Mouse (Mus musculus): ENCODE measurements around the gene Pou3f1. TPM values are rescaled to one million over a fixed set of nuclear protein-coding genes. Genes with fewer than 3 reads are reported as not detected.

Gene Pou3f1
- polyA plus RNA-seq, 1 experiment from 2014 or later: 0.36 TPM

DNA sequence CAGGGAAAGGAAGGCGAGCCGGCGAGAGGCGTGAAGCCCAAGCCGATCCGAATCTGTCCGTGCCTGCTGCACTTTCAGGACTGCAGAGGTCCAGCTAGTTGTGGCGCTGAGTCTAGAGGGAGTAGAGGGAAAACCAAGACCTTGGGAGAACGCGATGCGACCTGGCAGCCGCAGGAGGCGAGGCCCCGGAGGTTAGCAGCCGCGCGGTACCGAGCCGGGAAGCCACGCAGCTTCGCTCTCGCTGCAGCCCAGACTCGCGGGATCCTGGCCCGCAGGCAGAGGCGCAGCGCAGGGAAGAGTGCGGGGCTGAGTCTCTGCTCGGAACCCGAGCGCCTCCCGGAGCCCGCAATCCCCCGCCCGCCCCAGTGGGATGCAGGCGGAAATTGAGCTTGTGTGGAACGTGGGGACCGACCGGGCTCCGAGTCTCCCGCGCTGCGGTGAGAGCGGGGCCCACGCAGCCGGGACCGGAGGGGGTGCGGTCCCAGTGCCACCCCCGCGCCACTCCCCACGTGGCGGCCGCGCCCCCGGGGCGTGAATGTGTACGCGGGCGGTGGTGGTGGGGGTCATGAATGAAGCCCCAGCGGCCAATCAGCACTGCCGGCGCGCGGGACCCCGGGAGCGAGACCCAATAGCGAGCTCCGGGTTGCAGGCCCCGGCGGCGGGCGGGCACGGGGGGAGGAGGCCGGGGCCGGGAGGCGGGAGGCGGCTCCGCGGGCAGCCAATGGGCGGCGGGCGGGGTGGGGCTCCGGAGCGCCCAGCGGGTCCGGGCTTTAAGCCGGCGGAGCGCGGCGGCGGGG lies 445 bp downstream of the Pou3f1 start:
- WGBS: 3% methylated on average over 92 of the region's 92 CpGs

GRCm38 (mm10) chr4:124657781-124658180 lies 1.2 kb downstream of the Pou3f1 start:
- ATAC-seq (ENCODE audit: insufficient number of reproducible peaks, low FRiP score): no peak
- H3K4me2 ChIP-seq: peak overlapping the region; percentile 99
- H3K27me3 ChIP-seq (replicated peaks): peaks cover 84% of the 10 kb centered on the region
- under 1% methylated on average over 44 of the region's 61 CpGs for WGBS
- no peaks in the 10 kb centered on the region for H3K9me3 ChIP-seq (replicated peaks)
- no peak overlapping the region for H3K27ac ChIP-seq (ENCODE audit: poor library complexity, severe bottlenecking)
- peak overlapping the region; percentile 58 for H3K4me3 ChIP-seq
- H3K4me1 ChIP-seq (replicated peaks): peaks cover 34% of the 10 kb centered on the region
- peak overlapping the region; percentile 62; the same call in 1 of the 2 replicates for H3K9ac ChIP-seq
- H3K36me3 ChIP-seq: no peaks in the 10 kb centered on the region

More for the DNA sequence above, 445 bp downstream of the Pou3f1 start:
- ATAC-seq (ENCODE audit: insufficient number of reproducible peaks, low FRiP score): peak; percentile 90
- Histone ChIP-seq H3K9me3 (replicated peaks) (no peaks in the 10 kb centered on the region), H3K27me3 (replicated peaks) (peaks cover 77% of the 10 kb centered on the region), H3K36me3 (no peaks in the 10 kb centered on the region), H3K9ac (peak overlapping the region; percentile 61), H3K4me3 (peak overlapping the region; percentile 58), H3K4me1 (replicated peaks) (peaks cover 41% of the 10 kb centered on the region), H3K27ac (ENCODE audit: poor library complexity, severe bottlenecking) (no peak overlapping the region), H3K4me2 (peak overlapping the region; percentile 99)

DNA sequence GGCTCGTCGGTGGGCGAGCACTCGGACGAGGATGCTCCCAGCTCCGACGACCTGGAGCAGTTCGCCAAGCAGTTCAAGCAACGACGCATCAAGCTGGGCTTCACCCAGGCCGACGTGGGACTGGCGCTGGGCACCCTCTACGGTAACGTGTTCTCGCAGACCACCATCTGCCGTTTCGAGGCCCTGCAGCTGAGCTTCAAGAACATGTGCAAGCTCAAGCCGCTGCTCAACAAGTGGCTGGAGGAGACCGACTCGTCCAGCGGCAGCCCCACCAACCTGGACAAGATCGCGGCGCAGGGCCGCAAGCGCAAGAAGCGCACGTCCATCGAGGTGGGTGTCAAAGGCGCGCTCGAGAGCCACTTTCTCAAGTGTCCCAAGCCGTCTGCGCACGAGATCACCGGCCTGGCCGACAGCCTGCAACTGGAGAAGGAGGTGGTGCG lies 1.8 kb downstream of the Pou3f1 start:
- Histone ChIP-seq H3K27ac (ENCODE audit: poor library complexity, severe bottlenecking) (no peak overlapping the region), H3K9me3 (replicated peaks) (no peaks in the 10 kb centered on the region), H3K4me2 (peak overlapping the region; percentile 99), H3K4me3 (peak overlapping the region; percentile 58), H3K36me3 (no peaks in the 10 kb centered on the region), H3K4me1 (replicated peaks) (peaks cover 27% of the 10 kb centered on the region), H3K9ac (no peak overlapping the region), H3K27me3 (replicated peaks) (peaks cover 90% of the 10 kb centered on the region)
- no peak for ATAC-seq (ENCODE audit: insufficient number of reproducible peaks, low FRiP score)
- under 1% methylated on average over 39 of the region's 39 CpGs for WGBS

DNA sequence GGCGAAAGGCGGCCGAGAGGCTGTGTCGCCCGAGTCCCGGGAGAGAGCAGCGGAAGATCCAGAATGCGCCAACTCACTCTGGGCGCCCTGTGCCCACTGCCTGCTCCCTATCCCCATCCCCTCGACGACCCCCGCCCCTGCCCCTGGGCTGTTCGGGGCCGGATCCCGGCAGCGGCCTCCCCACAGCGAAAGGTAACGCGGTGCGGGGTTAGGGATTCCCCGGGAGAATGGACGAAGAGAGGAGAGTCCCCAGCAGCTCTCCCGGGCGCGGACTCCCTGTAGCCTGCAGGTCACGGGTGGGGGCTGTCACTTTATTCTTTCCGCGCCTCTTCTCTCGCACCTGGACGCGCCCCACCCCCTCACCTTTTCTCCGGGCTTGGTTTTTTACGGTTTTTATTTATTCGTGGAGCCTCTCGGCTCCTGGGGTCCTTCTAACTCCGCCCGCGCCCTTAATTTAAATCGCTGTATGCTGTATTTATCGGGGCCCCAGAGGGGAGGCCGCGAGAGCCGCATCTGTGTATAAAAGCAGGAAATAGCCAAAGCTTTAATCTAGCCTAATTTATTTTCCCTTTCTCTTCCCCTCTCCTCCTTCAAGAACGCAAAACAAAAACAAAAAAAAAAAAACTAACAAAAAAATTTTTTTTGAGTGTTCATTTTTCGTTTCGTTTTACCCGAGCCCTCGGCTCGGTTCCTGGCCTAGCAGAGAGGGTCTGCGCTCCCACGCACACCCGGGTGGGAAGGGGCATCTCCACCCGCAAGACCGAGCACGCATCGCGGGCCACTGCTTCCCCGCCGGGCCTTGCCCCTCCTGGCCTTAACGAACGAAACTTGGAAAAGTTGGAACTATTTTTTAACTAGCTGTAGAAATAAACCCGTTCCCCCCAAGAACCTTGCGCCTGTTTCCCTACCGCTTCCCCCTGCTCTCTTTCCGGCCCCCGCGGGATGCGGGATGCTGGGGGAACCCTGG lies 2.9 kb downstream of the Pou3f1 start:
- Histone ChIP-seq H3K4me2 (peak overlapping the region; percentile 60), H3K9ac (no peak overlapping the region), H3K9me3 (replicated peaks) (no peaks in the 10 kb centered on the region), H3K4me3 (peak overlapping the region; percentile 36), H3K27me3 (replicated peaks) (peaks cover 92% of the 10 kb centered on the region), H3K27ac (ENCODE audit: poor library complexity, severe bottlenecking) (no peak overlapping the region), H3K36me3 (no peaks in the 10 kb centered on the region), H3K4me1 (replicated peaks) (peaks cover 25% of the 10 kb centered on the region)
- WGBS: 1% methylated on average over 68 of the region's 68 CpGs
- no peak for ATAC-seq (ENCODE audit: insufficient number of reproducible peaks, low FRiP score)

- no peak overlapping the region for H3K4me2 ChIP-seq
- H3K4me1 ChIP-seq (replicated peaks): peaks cover 25% of the 10 kb centered on the region
- no peaks in the 10 kb centered on the region for H3K36me3 ChIP-seq
- no peak overlapping the region for H3K27ac ChIP-seq (ENCODE audit: poor library complexity, severe bottlenecking)
- peaks cover 91% of the 10 kb centered on the region for H3K27me3 ChIP-seq (replicated peaks)
- ATAC-seq (ENCODE audit: insufficient number of reproducible peaks, low FRiP score): no peak
- no peak overlapping the region for H3K4me3 ChIP-seq
- H3K9ac ChIP-seq: no peak overlapping the region
- WGBS: 46% methylated on average over 3 of the region's 3 CpGs
- H3K9me3 ChIP-seq (replicated peaks): no peaks in the 10 kb centered on the region
Measured at GRCm38 (mm10) chr4:124660603-124661002, 4.0 kb downstream of the Pou3f1 start.

- Histone ChIP-seq H3K4me2 (no peak overlapping the region), H3K27me3 (replicated peaks) (peaks cover 92% of the 10 kb centered on the region), H3K36me3 (no peaks in the 10 kb centered on the region), H3K9ac (no peak overlapping the region), H3K27ac (ENCODE audit: poor library complexity, severe bottlenecking) (no peak overlapping the region), H3K9me3 (replicated peaks) (no peaks in the 10 kb centered on the region), H3K4me3 (no peak overlapping the region), H3K4me1 (replicated peaks) (peaks cover 12% of the 10 kb centered on the region)
- 40% methylated on average over 3 of the region's 3 CpGs for WGBS
- no peak for ATAC-seq (ENCODE audit: insufficient number of reproducible peaks, low FRiP score)
Measured at GRCm38 (mm10) chr4:124663034-124663433, 6.4 kb downstream of the Pou3f1 start.

GRCm38 (mm10) chr4:124664185-124664584 lies 7.6 kb downstream of the Pou3f1 start:
- WGBS: 76% methylated on average over 9 of the region's 9 CpGs
- no peak overlapping the region for H3K4me3 ChIP-seq
- peaks cover 4% of the 10 kb centered on the region for H3K4me1 ChIP-seq (replicated peaks)
- no peaks in the 10 kb centered on the region for H3K9me3 ChIP-seq (replicated peaks)
- peaks cover 93% of the 10 kb centered on the region for H3K27me3 ChIP-seq (replicated peaks)
- H3K27ac ChIP-seq (ENCODE audit: poor library complexity, severe bottlenecking): no peak overlapping the region
- H3K9ac ChIP-seq: no peak overlapping the region
- H3K36me3 ChIP-seq: no peaks in the 10 kb centered on the region
- no peak overlapping the region for H3K4me2 ChIP-seq
- no peak for ATAC-seq (ENCODE audit: insufficient number of reproducible peaks, low FRiP score)

DNA sequence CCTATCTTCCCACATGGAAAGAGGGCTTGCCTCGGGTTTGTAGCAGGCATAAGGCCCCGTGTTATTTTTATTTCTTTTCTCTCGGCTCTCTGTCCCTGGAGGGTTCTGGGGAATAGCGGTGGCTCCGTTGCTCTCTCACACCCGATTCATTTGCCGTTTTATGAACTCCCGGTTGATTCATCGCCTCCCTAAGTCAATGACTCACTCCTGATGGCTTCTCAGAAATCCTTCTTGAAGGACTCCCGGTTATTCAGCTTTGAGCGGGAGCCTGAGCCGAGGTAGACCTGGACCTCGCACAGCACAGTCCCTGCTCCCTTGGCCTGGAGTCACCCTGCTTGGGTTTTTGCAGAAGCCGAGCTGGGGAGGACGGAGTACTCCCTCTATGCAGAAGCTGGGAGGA lies 8.0 kb downstream of the Pou3f1 start:
- WGBS: 74% methylated on average over 15 of the region's 15 CpGs
- no peak overlapping the region for H3K4me3 ChIP-seq
- H3K9ac ChIP-seq: no peak overlapping the region
- H3K4me2 ChIP-seq: no peak overlapping the region
- H3K36me3 ChIP-seq: no peaks in the 10 kb centered on the region
- no peaks in the 10 kb centered on the region; the same call in 1 of the 2 replicates for H3K4me1 ChIP-seq (replicated peaks)
- no peak for ATAC-seq (ENCODE audit: insufficient number of reproducible peaks, low FRiP score)
- H3K27me3 ChIP-seq (replicated peaks): peaks cover 93% of the 10 kb centered on the region
- no peak overlapping the region for H3K27ac ChIP-seq (ENCODE audit: poor library complexity, severe bottlenecking)
- no peaks in the 10 kb centered on the region for H3K9me3 ChIP-seq (replicated peaks)

DNA sequence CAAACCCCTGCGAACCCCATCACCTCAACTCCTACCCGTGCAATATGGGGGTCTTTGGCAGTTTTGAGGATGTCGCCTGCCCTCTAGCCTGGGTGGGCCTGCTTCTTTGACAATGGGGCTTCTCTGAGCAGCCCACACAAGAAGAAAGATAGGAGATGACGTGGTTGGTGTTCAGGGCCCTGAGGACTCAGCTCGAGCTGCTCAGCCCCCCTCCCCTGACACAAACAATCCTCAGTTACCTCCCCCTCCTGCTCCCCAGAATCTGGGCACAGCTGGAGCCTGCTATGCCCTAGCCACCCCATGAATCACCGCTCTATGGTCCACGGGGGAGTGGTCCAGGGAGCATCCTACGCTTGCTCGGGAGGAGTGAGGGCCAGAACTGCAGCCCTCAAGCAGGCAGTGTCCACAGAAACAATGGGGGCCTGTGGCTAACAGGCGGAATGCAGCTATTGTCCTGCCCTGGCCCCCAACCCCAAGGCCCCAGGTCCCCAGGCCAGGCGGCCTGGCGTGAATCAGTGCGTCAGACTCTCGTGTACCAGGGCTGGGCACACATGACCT lies 10.9 kb downstream of the Pou3f1 start:
- peaks cover 94% of the 10 kb centered on the region for H3K27me3 ChIP-seq (replicated peaks)
- WGBS: 46% methylated on average over 14 of the region's 14 CpGs
- no peak overlapping the region for H3K4me2 ChIP-seq
- no peak overlapping the region for H3K4me3 ChIP-seq
- no peaks in the 10 kb centered on the region for H3K36me3 ChIP-seq
- H3K9ac ChIP-seq: no peak overlapping the region
- no peak for ATAC-seq (ENCODE audit: insufficient number of reproducible peaks, low FRiP score)
- H3K4me1 ChIP-seq (replicated peaks): peaks cover 14% of the 10 kb centered on the region
- no peaks in the 10 kb centered on the region for H3K9me3 ChIP-seq (replicated peaks)
- no peak overlapping the region for H3K27ac ChIP-seq (ENCODE audit: poor library complexity, severe bottlenecking)

- H3K27me3 ChIP-seq (replicated peaks): peaks cover 94% of the 10 kb centered on the region
- 23% methylated on average over 8 of the region's 8 CpGs for WGBS
- H3K27ac ChIP-seq (ENCODE audit: poor library complexity, severe bottlenecking): no peak overlapping the region
- H3K4me1 ChIP-seq (replicated peaks): peaks cover 20% of the 10 kb centered on the region
- H3K4me2 ChIP-seq: no peak overlapping the region
- no peak overlapping the region for H3K4me3 ChIP-seq
- H3K36me3 ChIP-seq: no peaks in the 10 kb centered on the region
- H3K9ac ChIP-seq: no peak overlapping the region
- no peak for ATAC-seq (ENCODE audit: insufficient number of reproducible peaks, low FRiP score)
- H3K9me3 ChIP-seq (replicated peaks): no peaks in the 10 kb centered on the region
Measured at GRCm38 (mm10) chr4:124668078-124668477, 11.5 kb downstream of the Pou3f1 start.

DNA sequence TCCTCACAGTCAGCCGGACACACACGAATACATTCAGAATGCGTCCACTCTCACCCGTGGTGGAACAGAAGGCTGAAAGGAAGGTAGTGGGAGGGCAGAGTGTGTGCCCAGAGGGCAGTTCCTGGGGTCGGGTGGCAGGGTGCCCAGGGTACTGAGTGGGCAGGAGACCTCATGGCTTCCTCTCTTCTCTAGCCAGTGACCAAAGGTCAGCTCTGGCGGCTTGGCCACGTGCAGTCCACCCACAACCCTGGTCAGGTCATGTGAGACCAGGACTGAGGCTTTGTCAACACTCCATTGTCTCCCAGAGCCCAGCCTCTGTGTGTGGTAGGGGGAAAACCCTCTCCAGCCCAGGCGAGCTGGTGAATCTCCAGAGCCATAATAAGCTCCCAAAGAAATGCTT lies 13.6 kb downstream of the Pou3f1 start:
- 70% methylated on average over 8 of the region's 8 CpGs for WGBS
- Histone ChIP-seq H3K9ac (no peak overlapping the region), H3K4me2 (no peak overlapping the region), H3K9me3 (replicated peaks) (no peaks in the 10 kb centered on the region), H3K4me1 (replicated peaks) (peaks cover 20% of the 10 kb centered on the region), H3K4me3 (no peak overlapping the region), H3K36me3 (no peaks in the 10 kb centered on the region), H3K27me3 (replicated peaks) (peaks cover 89% of the 10 kb centered on the region), H3K27ac (ENCODE audit: poor library complexity, severe bottlenecking) (no peak overlapping the region)
- no peak for ATAC-seq (ENCODE audit: insufficient number of reproducible peaks, low FRiP score)
